Mouse (Mus musculus) lung, postnatal 14 days (tissue): ENCODE measurements around the gene Alg9.

Source experiments
- DNase-seq: peaks from one replicate; pipeline ENCODE4 v3.0.0; 2021

Gene Alg9

DNA sequence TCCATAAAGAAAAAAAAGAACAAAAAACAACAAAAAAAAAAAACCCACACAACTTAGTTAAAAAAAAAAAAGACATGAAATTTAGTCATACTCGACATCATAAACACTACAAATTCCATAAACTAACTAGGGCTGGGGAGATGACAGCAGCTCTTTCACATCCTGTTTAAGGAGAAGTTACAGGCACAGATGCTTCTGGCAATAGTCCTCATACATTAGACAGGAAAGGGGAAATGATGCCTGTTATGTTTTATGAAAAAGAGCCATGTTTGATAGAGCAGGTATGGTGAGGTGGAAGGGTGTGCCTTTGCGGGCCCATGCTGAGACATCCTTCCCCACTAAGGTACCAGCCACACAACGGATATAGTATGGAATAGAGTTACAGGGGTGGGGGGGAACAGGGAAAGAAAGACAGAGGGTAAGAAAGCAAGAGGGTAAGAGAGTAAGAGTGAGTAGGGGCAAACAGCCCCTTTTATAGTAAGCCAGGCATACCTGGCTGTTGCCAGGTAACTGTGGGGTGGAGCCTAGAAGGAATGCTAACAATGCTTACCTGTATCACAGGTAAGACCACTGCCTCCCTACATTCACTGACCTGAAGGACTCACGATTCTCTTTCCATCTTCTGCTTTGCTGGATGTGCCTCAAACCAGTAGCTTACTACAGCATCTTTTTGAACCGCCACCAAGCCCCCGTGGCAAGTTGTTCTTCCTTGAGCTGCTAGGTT lies 13.1 kb upstream of the Alg9 start:
- no peak for DNase-seq

GRCm38 (mm10) chr9:50763331-50763730 lies 11.5 kb upstream of the Alg9 start:
- no peak for DNase-seq

GRCm38 (mm10) chr9:50767531-50768106 lies 7.2 kb upstream of the Alg9 start:
- no peak for DNase-seq

DNA sequence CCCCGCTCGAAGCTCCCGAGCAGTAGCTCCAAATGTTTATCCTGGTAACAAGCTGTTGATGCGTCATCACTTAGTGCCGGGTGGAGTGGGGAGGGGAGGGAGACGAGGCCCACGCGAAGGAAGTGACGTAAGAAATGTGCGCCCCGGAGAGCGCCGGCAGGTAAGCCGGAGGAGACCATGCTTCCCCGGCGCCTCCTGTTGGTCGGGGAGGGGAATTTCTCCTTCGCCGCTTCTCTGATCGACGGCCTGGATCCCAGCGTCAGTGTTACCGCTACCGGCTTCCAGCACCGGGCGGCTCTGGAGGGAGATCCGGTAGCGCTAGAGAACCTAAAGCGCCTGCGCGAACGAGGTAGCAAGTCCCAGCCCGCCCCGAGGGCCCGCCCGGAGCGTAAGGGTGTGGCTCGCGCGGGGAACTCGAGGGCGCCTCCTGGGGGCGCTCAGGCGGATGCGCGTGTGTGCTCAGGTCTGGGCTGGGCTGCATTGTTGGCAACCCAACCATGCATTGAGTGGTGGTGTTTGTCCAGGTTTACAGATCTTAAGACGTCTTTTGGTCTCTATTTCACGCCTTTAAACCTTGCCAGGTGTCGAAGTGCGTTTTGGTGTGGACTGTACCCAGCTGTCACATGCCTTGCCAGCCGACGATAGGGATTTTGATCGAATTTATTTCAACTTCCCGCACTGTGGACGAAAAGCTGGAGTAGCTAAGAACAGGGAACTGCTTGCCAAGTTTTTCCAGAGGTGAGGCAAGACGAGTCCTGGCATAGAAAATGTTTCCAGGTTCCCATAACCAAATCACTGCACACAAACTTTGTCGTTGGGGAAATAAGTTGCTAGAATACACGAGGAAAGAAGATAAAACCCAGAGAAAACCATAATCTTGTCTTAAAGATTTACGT lies 6.5 kb upstream of the Alg9 start, which contains the start of gene Fdxacb1:
Gene Fdxacb1, plus strand, starts transcription at position 130 of the 896 bp plus-strand sequence.
- peak; percentile 98 for DNase-seq

DNA sequence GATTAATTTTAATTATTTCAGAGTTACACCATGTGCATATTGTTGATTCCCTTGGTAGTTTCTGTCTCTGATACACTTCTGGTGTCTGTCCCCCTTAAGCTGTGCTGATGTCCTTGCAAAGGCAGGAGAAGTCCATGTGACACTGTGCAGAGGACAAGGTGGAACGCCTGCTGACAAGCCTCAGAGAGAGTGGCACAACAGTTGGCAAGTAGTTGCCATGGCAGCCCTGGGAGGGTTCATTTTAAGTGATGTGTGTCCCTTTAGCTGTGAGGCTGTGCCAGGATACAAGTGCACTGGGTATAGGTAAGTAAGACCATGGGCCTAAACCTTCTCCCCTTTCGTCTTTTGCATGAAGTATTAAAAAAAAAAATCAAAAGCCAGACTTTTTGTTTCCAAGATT lies 4.8 kb upstream of the Alg9 start:
- no peak for DNase-seq

- no peak for DNase-seq
These were observed 775 bp upstream of the Alg9 start for GRCm38 (mm10) chr9:50774026-50774462.

- DNase-seq, result no peak
These were observed 875 bp downstream of the Alg9 start for GRCm38 (mm10) chr9:50775662-50776126.

GRCm38 (mm10) chr9:50776162-50776760 lies 1.4 kb downstream of the Alg9 start:
- DNase-seq, result no peak

DNA sequence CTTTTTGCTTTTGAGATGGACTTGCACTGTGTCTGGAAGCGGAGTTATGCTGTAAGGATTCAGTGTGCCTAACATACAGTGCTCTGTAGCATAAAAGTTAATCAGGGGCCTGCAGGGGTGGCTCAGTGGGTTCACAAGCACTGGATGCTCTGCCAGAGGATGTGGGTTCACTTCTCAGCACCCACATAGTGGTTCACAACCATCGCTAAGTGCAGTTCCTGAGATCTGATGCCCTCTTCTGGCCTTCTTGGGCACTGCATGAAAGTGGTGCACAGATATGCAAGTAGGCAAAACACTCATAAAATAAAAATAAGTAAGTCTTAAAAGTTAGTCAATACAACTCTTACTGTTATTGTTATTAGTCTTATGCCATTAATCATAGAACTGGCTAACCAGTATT lies 7.3 kb downstream of the Alg9 start:
- DNase-seq, result peak; percentile 43

GRCm38 (mm10) chr9:50795266-50795665 lies 20.4 kb downstream of the Alg9 start:
- DNase-seq, result no peak

DNA sequence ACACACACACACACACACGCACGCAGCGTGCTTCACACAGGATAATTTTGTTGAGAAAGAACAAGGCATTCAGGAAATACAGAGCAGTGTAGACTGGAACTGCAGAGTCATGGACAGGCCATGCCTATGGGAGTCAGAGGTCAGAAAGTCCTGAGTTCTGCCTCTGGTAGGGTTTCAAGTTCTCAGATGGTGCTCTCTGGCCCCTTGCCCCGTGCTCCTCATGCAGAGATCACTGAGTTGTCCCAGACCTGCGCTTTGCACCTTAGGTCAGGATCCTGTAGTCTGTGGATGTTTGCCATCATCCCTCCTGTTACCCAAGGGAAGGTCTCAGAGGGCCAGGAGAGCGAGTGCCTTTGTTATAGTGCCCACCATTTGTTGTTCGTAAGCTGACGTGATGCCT lies 22.0 kb downstream of the Alg9 start:
- no peak for DNase-seq

DNA sequence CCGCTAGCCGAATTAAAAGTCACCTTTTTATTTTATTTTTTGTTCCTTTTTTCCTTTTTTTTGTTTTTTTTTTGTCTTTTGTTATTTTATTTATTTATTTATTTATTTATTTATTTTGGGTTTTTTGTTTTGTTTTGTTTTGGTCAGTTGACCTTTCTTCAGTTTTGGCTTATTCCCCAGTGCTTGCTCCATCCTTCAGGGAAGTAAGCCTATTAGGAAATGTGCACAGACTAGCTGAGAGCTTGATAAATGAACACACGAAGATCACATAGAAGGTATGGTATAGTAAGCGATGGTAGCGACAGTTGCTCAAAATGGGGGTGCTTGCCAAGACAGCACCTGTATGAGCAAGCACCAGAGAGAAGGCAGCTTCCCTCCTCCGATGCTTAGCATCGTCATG lies 22.8 kb downstream of the Alg9 start:
- DNase-seq, result no peak

GRCm38 (mm10) chr9:50798368-50798767 lies 23.5 kb downstream of the Alg9 start:
- DNase-seq, result peak; percentile 54

DNA sequence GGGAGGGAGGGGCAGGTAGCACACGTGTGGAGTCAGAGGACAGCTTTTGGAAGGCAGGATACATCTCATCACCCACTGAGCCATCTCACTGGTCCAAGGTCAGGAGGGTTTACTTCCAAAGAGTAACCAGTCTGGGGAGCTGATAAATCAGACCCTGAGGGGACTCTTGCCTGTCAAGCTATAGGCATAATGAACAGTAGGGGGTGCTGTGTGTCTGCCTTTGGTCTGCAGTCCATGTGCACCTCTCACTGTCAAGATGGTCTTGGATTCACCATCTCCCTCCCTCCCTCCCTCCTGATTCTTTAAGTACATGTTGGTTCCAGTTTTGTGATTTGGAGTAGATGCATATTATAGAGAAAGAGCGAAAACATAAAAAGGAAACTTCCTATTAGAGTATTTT lies 26.2 kb downstream of the Alg9 start:
- peak; percentile 75 for DNase-seq

- no peak for DNase-seq
These were observed 28.3 kb downstream of the Alg9 start for GRCm38 (mm10) chr9:50803055-50803671.

DNA sequence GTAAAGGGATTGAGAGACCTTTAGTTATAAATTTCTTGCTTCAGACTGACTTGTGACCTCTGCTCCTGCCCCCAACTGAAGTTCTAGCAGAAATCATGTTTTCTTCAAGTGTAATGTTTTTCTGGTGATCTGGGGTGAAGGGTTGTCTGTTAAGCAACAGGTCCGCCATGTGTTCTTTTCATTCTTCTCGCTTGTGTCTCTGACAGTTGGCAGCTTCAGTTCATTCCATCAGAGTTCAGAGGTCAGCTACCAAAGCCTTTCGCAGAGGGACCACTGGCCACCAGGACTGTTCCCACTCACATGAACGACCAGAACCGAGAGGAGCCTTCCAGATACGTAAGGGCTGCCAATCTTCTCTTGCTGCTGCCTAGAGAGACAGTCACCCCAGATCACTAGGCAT lies 33.7 kb downstream of the Alg9 start:
- DNase-seq, result peak; percentile 17

- DNase-seq, result no peak
These were observed 34.3 kb downstream of the Alg9 start for GRCm38 (mm10) chr9:50809146-50809545.

DNA sequence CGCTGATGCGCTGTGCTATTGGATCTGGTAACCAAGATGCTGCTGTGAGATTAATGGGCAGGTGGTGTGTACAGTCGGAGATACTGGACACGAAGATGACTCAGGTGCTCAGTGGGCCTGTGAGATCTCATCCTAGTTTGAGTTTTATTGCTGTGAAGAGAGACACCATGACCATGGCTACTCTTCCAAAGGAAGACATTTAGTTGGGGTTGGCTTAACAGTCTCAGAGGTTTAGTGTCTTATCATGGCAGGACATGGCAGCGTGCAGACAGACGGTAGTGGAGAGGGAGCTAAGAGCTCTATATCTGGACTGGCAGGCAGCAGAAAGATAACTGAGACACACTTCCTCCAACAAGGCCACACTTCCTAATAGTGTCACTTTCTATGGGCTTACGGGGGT lies 36.4 kb downstream of the Alg9 start:
- no peak for DNase-seq

DNA sequence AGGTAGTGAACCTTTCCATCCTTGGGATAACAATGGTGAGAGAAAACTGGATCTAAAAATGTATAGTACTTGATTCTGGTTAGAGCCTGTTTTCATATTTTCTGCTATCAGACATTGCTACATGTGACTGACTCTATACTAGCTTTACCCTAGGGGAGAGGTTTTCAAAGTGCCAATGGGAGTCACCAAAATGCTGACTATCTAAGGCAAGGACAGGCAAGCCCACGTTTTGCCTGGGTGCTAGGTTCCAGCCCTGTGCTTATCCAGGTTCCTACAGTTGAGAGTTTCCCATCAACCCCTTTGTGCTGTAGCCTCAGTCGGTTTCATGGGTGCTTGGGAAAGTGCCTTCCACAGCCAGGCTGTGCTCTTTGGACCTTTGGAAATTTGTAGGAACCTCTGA lies 36.9 kb downstream of the Alg9 start:
- no peak for DNase-seq

DNA sequence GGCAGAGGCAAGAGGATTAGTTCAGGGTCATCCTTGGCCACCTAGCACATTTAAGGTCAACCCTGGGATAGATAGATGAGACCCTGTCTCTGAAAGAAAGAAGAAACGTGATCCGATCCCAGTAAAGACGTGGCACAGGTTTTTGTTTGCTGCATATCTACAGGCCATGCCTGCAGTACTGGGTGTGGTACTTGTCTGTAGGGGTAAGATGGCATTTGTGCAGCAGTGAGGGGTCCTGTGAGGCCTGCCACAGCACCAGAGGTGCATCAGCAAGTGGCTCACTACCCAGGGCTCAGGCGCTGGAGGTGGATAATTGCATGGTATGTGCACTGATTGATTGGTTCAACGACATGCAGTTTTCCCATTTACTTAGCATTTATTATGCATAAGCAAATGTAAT lies 39.0 kb downstream of the Alg9 start:
- no peak for DNase-seq

DNA sequence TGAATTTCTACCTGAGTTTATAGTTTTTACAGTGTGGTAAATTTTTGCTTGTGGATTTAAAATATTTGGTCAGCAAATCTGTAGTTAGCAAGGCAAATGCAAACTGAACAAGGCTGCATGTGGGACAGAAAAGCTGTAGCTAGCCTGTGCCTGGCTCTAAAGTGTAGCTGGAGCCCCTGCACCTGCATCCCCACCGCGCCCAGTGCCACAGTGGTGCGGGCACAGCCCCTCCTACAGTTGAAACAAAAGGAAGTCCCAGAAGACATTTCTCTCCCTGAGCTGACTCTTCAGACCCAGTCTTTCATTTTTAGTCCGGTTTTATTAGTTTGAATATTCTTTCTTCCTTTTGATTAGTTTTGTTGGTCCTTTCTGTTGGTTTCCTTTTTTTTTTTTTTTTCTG lies 40.8 kb downstream of the Alg9 start:
- no peak for DNase-seq

- no peak for DNase-seq
These were observed 41.7 kb downstream of the Alg9 start for GRCm38 (mm10) chr9:50816512-50816911.

GRCm38 (mm10) chr9:50818050-50818449 lies 43.2 kb downstream of the Alg9 start:
- DNase-seq, result no peak
